16 mouse cellular contexts compared by ENCODE assay signal in genomic region chr9:53345728-53346127, GRCm38 (mm10).
"Had no signal": no experiment of that assay in that cellular context is flagged by ENCODE, and none has a peak within 500 bp of the region (broad histone marks: within the 10 kb centered on the region; RNA-seq: fewer than 3 reads in every experiment).

No protein-coding gene starts in this region.

- H3K9me3 ChIP-seq: neural tube, embryonic 12.5 days; neural tube, embryonic 15.5 days; stomach, embryonic 15.5 days had no signal

- H3K4me2 ChIP-seq: neural tube, embryonic 12.5 days; neural tube, embryonic 13.5 days; neural tube, embryonic 15.5 days; stomach, embryonic 15.5 days had no signal

- H3K9ac ChIP-seq: neural tube, embryonic 12.5 days; neural tube, embryonic 13.5 days; neural tube, embryonic 15.5 days; stomach, embryonic 15.5 days had no signal

- H3K27me3 ChIP-seq: neural tube, embryonic 12.5 days; neural tube, embryonic 15.5 days; stomach, embryonic 15.5 days had no signal

- H3K36me3 ChIP-seq: neural tube, embryonic 12.5 days; neural tube, embryonic 13.5 days; neural tube, embryonic 15.5 days had no signal

- DNase-seq: right cerebral cortex, adult 18-20 months; right cerebral cortex, postnatal 14 days; right cerebral cortex, postnatal 25 days; right cerebral cortex, postnatal 4 days; spleen, adult 18-20 months; thymus, adult 18-20 months; thymus, adult 2 months; thymus, postnatal 14 days; thymus, postnatal 25 days; thymus, postnatal 36 days; thymus, postnatal 4 days had no signal

- H3K27ac ChIP-seq: neural tube, embryonic 12.5 days; neural tube, embryonic 13.5 days; neural tube, embryonic 15.5 days; stomach, postnatal 0 days had no signal

- H3K4me3 ChIP-seq: neural tube, embryonic 12.5 days; neural tube, embryonic 13.5 days; neural tube, embryonic 15.5 days; stomach, embryonic 15.5 days had no signal

- H3K4me1 ChIP-seq: stomach, embryonic 15.5 days had no signal
